Mouse (Mus musculus): ENCODE data around the gene Daam2.

GRCm38 (mm10) chr17:49422286-49423066, 141.7 kb downstream of the Daam2 start:
- TF ChIP-seq CTCF (conservative IDR thresholded peaks at IDR 0.05; ENCODE audit: low read length), result no peak
- TF ChIP-seq POU5F1 (IDR thresholded peaks at IDR 0.05; ENCODE audit: borderline replicate concordance, low read length), result no peak
- no peak for TF ChIP-seq NANOG (IDR thresholded peaks at IDR 0.05; ENCODE audit: borderline replicate concordance, low read length)

All from E14TG2a.4 (cell line).